Mouse (Mus musculus) cortical plate, adult 2 months (tissue): ENCODE data around the gene Usp33.

ENCODE experiments used
- CTCF ChIP-seq: fragments of 200-500 bp; IDR thresholded peaks from 2 replicates; pipeline ENCODE4 v1.5.1; 2011; ENCODE audit warnings: mild to moderate bottlenecking, control low read depth, low read length; ENCODE audit not compliant: insufficient read depth; ENCODE audit errors: extremely low read depth
- POLR2A ChIP-seq: fragments of 200-500 bp; IDR thresholded peaks from 2 replicates; pipeline ENCODE4 v1.6.1; 2011; ENCODE audit warnings: mild to moderate bottlenecking, low read length, control low read depth; ENCODE audit not compliant: insufficient read depth; ENCODE audit errors: extremely low read depth

DNA sequence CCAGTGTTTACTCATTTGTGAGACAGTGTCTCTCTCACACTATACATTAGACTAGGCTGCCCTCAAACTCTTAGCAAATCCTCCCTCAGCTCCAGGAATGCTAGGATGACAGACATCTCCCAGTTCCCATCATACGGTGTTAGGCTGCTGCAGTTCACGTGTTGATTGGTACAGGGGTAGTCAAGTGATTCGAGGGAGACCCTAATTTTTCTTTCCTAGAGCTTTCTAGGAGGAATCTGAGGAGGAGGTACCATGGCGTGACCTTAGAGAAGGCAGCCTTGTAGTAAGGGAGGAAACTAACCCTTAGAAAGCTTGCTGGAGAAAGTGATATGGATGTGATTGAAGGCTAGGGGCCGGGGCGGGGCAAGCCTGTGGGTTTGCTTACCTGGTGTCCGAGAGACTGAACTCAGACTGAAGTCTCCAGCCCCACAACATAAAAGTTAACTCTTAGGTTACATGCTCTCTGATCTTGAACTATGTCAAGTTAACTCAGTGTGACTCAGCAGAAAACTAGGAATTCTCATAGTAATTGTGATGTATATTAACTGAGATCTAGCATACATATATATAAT is 64.8 kb downstream of the Usp33 start:
- no peak for TF ChIP-seq CTCF
- TF ChIP-seq POLR2A = no peak
